ENCODE assay signal across 7 mouse cellular contexts in genomic region chr7:12949872-12950229, GRCm38 (mm10). TPM values are rescaled to one million over a fixed set of nuclear protein-coding genes. Genes with fewer than 3 reads are reported as not detected.
DNase-seq lines count a peak whose midpoint lies in the region; ATAC-seq and TF ChIP-seq lines count a peak whose summit lies in the region.

No protein-coding gene starts in this region.

- no peak for TF ChIP-seq CTCF in testis, adult 2 months (IDR thresholded peaks at IDR 0.05; ENCODE audit: control insufficient read depth, insufficient read depth, insufficient replicate concordance, low read depth, low read length)

- 9% methylated on average over 16 of the region's 16 CpGs for WGBS in forebrain, embryonic 12.5 days
- 1% methylated on average over 16 of the region's 16 CpGs for WGBS in liver, embryonic 13.5 days (ENCODE audit: insufficient replicate concordance)

- peaks cover 2% of the 10 kb centered on the region for H3K4me1 ChIP-seq in testis, adult 2 months (ENCODE audit: control insufficient read depth, insufficient read depth, low read length)
- peaks cover 13% of the 10 kb centered on the region for H3K4me1 ChIP-seq in forebrain, embryonic 12.5 days
- peaks cover 38% of the 10 kb centered on the region for H3K4me1 ChIP-seq in liver, embryonic 13.5 days (replicated peaks)

- DNase-seq in testis, postnatal 10 days (ENCODE audit: low spot score): no peak
- DNase-seq in liver, embryonic 13.5 days: no peak
- DNase-seq in adrenal gland, postnatal 36 days: no peak
- no peak for DNase-seq in embryo, embryonic 11 days

- no peaks in the 10 kb centered on the region for H3K9me3 ChIP-seq in forebrain, embryonic 12.5 days
- no peaks in the 10 kb centered on the region for H3K9me3 ChIP-seq in liver, embryonic 13.5 days (replicated peaks)

- TF ChIP-seq POLR2A in testis, adult 2 months (IDR thresholded peaks at IDR 0.05; ENCODE audit: control insufficient read depth, low read depth, low read length): no peak

- H3K27ac ChIP-seq in testis, adult 2 months (ENCODE audit: control insufficient read depth, insufficient read depth, low read depth, low read length): peak overlapping the region; percentile 85
- peak overlapping the region; percentile 78 for H3K27ac ChIP-seq in forebrain, embryonic 12.5 days
- peak overlapping the region; percentile 80 for H3K27ac ChIP-seq in liver, embryonic 13.5 days

- no peak for ATAC-seq in forebrain, embryonic 12.5 days (ENCODE audit: low FRiP score)
- ATAC-seq in liver, embryonic 13.5 days (ENCODE audit: low read depth): peak; percentile 50
- no peak for ATAC-seq in monocyte, adult 5-6 weeks (replicated peaks; ENCODE audit: insufficient number of reproducible peaks, low FRiP score, low TSS enrichment, poor library complexity, severe bottlenecking)

- H3K36me3 ChIP-seq in testis, adult 2 months (ENCODE audit: control insufficient read depth, insufficient read depth, low read length): no peaks in the 10 kb centered on the region
- no peaks in the 10 kb centered on the region for H3K36me3 ChIP-seq in forebrain, embryonic 12.5 days (replicated peaks)
- no peaks in the 10 kb centered on the region for H3K36me3 ChIP-seq in liver, embryonic 13.5 days

- H3K4me3 ChIP-seq in testis, adult 2 months (ENCODE audit: control insufficient read depth, low read depth, low read length): peak overlapping the region; percentile 87
- H3K4me3 ChIP-seq in forebrain, embryonic 12.5 days (replicated peaks): peak overlapping the region; percentile 42
- H3K4me3 ChIP-seq in liver, embryonic 13.5 days (replicated peaks): peak overlapping the region; percentile 68

- H3K4me2 ChIP-seq in forebrain, embryonic 12.5 days: peak overlapping the region; percentile 69
- H3K4me2 ChIP-seq in liver, embryonic 13.5 days: peak overlapping the region; percentile 81

- H3K27me3 ChIP-seq in testis, adult 2 months (ENCODE audit: control insufficient read depth, insufficient read depth, low read length): no peaks in the 10 kb centered on the region
- H3K27me3 ChIP-seq in forebrain, embryonic 12.5 days: no peaks in the 10 kb centered on the region; the same call in 1 of the 2 replicates
- H3K27me3 ChIP-seq in liver, embryonic 13.5 days: no peaks in the 10 kb centered on the region

- H3K9ac ChIP-seq in forebrain, embryonic 12.5 days: peak overlapping the region; percentile 58
- H3K9ac ChIP-seq in liver, embryonic 13.5 days: peak overlapping the region; percentile 79

RNA-seq across cellular contexts. Expression of gene Zfp324, which starts 15.8 kb away (rescaled TPM):
- polyA plus RNA-seq in testis, adult 2 months (2012; rRNA removed): 0.60 and 0.75 TPM in 2 replicates
- 11.3 and 12.4 TPM in 2 replicates for polyA plus RNA-seq in forebrain, embryonic 12.5 days (2016; fragmentation: Nextera tagmentation; extraction: Ambion mirVana)
- 3.3 and 3.6 TPM in 2 replicates for polyA plus RNA-seq in liver, embryonic 13.5 days (2015; fragmentation: Nextera tagmentation; extraction: Ambion mirVana)
- total RNA-seq in adrenal gland, postnatal 36 days (2021): 1 to 10 TPM; 9.3 to 9.5 TPM
- total RNA-seq in monocyte, adult 5-6 weeks (2017): 0.96 to 4.5 TPM (median 1.9 TPM) in 3 replicates

RNA-seq across cellular contexts. Expression of gene Rnf225, which starts 22.6 kb away (rescaled TPM):
- polyA plus RNA-seq in testis, adult 2 months (2012; rRNA removed): 0.12 and 0.13 TPM in 2 replicates
- 0.81 and 0.83 TPM in 2 replicates for polyA plus RNA-seq in forebrain, embryonic 12.5 days (2016; fragmentation: Nextera tagmentation; extraction: Ambion mirVana)
- polyA plus RNA-seq in liver, embryonic 13.5 days (2015; fragmentation: Nextera tagmentation; extraction: Ambion mirVana): 0.16 and 0.24 TPM in 2 replicates
- total RNA-seq in adrenal gland, postnatal 36 days (2021): under 1 TPM; 0.20 to 0.63 TPM
- total RNA-seq in monocyte, adult 5-6 weeks (2017): 0.53 TPM in 1 of 3 replicates, not detected in the others

RNA-seq across cellular contexts. Expression of gene Rps5, which starts 27.8 kb away (rescaled TPM):
- polyA plus RNA-seq in testis, adult 2 months (2012; rRNA removed): 512 and 591 TPM in 2 replicates
- 585 and 638 TPM in 2 replicates for polyA plus RNA-seq in forebrain, embryonic 12.5 days (2016; fragmentation: Nextera tagmentation; extraction: Ambion mirVana)
- polyA plus RNA-seq in liver, embryonic 13.5 days (2015; fragmentation: Nextera tagmentation; extraction: Ambion mirVana): 724 and 893 TPM in 2 replicates
- total RNA-seq in adrenal gland, postnatal 36 days (2021): 100 to 1,000 TPM; 919 to 976 TPM
- 534 to 585 TPM (median 572 TPM) in 3 replicates for total RNA-seq in monocyte, adult 5-6 weeks (2017)

RNA-seq across cellular contexts. Expression of gene Zfp446, which starts 27.8 kb away (rescaled TPM):
- 8.4 and 8.7 TPM in 2 replicates for polyA plus RNA-seq in testis, adult 2 months (2012; rRNA removed)
- polyA plus RNA-seq in forebrain, embryonic 12.5 days (2016; fragmentation: Nextera tagmentation; extraction: Ambion mirVana): 15.3 and 15.7 TPM in 2 replicates
- polyA plus RNA-seq in liver, embryonic 13.5 days (2015; fragmentation: Nextera tagmentation; extraction: Ambion mirVana): 2.9 and 3.6 TPM in 2 replicates
- 1 to 10 TPM; 5.9 to 7.6 TPM for total RNA-seq in adrenal gland, postnatal 36 days (2021)
- total RNA-seq in monocyte, adult 5-6 weeks (2017): 0.43 to 1.3 TPM (median 1.0 TPM) in 3 replicates

RNA-seq across cellular contexts. Expression of gene Slc27a5, which starts 48.1 kb away (rescaled TPM):
- 0.06 and 0.14 TPM in 2 replicates for polyA plus RNA-seq in testis, adult 2 months (2012; rRNA removed)
- 0.14 and 0.18 TPM in 2 replicates for polyA plus RNA-seq in forebrain, embryonic 12.5 days (2016; fragmentation: Nextera tagmentation; extraction: Ambion mirVana)
- 4.5 and 4.9 TPM in 2 replicates for polyA plus RNA-seq in liver, embryonic 13.5 days (2015; fragmentation: Nextera tagmentation; extraction: Ambion mirVana)
- total RNA-seq in adrenal gland, postnatal 36 days (2021): under 1 TPM in 1 of 2 experiments, not detected in 1; 0.20 TPM
- total RNA-seq in monocyte, adult 5-6 weeks (2017): 1.6 TPM in 1 of 3 replicates, not detected in the others
